Comparison of ENCODE assay signal across 8 mouse cellular contexts in the genomic region with DNA sequence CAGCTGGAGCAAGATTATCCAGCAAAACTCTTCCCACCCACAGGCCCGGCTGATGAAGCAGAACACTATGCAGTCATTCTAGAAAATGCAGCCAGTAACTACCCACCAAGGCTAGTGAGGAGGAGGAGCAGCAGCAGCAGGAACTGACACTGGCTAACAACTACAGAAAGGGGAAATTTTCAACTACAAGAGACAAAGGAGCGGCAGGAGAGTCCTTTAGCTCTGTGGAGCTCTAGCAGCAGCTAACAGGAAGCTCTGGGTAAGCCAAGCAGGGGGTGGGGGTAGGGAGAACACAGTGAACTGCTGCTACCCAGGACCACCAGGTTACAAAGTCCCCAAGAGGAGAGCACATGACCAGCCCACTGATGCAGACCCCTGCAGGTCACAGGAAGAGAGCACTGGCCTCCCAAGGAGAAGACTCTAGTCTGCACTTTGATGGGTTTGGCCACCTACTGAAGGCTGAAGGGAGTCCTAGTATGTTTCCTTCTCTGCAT. TPM values are rescaled to one million over a fixed set of nuclear protein-coding genes. Genes with fewer than 3 reads are reported as not detected.
DNase-seq lines count a peak whose midpoint lies in the region; ATAC-seq and TF ChIP-seq lines count a peak whose summit lies in the region.

No protein-coding gene starts in this region.

- dilution Hi-C loops in CH12.LX (cut with MboI; ENCODE audit: extremely low pct_ligation_motif_present, extremely low pct_unique_long_range_greater_than_20kb, low sequenced_read_pairs): no loop called here

- no peaks in the 10 kb centered on the region for H3K36me3 ChIP-seq in kidney, embryonic 16.5 days (ENCODE audit: insufficient read depth, low read length)
- peaks cover 0 to 26% of the 10 kb centered on the region in 2 experiments for H3K36me3 ChIP-seq in CH12.LX (replicated peaks in 1 of 2; ENCODE audit: control insufficient read depth in 1 of 2, insufficient read depth in 1 of 2, low read length in 1 of 2)
- H3K36me3 ChIP-seq in embryonic facial prominence, embryonic 10.5 days (replicated peaks): 0 out of 2 replicates have a peak, but pooled peaks cover 3% of the 10 kb centered on the region
- H3K36me3 ChIP-seq in stomach, postnatal 0 days (ENCODE audit: control insufficient read depth, insufficient read depth, low read length): no peaks in the 10 kb centered on the region

- no peak for TF ChIP-seq POLR2A in CH12.LX (IDR thresholded peaks at IDR 0.05; ENCODE audit: low read depth, low read length)

- no peak overlapping the region for H3K4me2 ChIP-seq in kidney, embryonic 16.5 days (replicated peaks; ENCODE audit: low read depth, low read length)
- H3K4me2 ChIP-seq in CH12.LX (ENCODE audit: insufficient read depth, low read depth, poor library complexity, severe bottlenecking): peak overlapping the region; percentile 95; the same call in 1 of the 2 replicates
- H3K4me2 ChIP-seq in stomach, postnatal 0 days (replicated peaks; ENCODE audit: low read depth): no peak overlapping the region

- 14% methylated on average over 2 of the region's 2 CpGs for WGBS in kidney, embryonic 16.5 days
- 12% methylated on average over 2 of the region's 2 CpGs for WGBS in embryonic facial prominence, embryonic 10.5 days
- WGBS in stomach, postnatal 0 days: 23% methylated on average over 2 of the region's 2 CpGs

- TF ChIP-seq RAD21 in CH12.LX (IDR thresholded peaks at IDR 0.05; ENCODE audit: low read depth, low read length): no peak

- TF ChIP-seq CTCF in CH12.LX (conservative IDR thresholded peaks at IDR 0.05 in 1 of 2, IDR thresholded peaks at IDR 0.05 in 1 of 2; ENCODE audit: low read depth in 2 of 2, low read length in 2 of 2): no peak
- TF ChIP-seq CTCF in stomach, postnatal 0 days (IDR thresholded peaks at IDR 0.05; ENCODE audit: low read depth): no peak

- no peaks in the 10 kb centered on the region for H3K27me3 ChIP-seq in kidney, embryonic 16.5 days (ENCODE audit: insufficient read depth, low read length)
- no peaks in the 10 kb centered on the region for H3K27me3 ChIP-seq in CH12.LX (replicated peaks)
- no peaks in the 10 kb centered on the region for H3K27me3 ChIP-seq in embryonic facial prominence, embryonic 10.5 days (replicated peaks; ENCODE audit: low read depth, poor library complexity, severe bottlenecking)
- no peaks in the 10 kb centered on the region for H3K27me3 ChIP-seq in stomach, postnatal 0 days (ENCODE audit: control insufficient read depth, insufficient read depth, low read length)

- H3K4me3 ChIP-seq in kidney, embryonic 16.5 days (ENCODE audit: low read length): no peak overlapping the region
- peak overlapping the region in 1 of 3 experiments; percentile 19 for H3K4me3 ChIP-seq in CH12.LX (replicated peaks in 1 of 3; ENCODE audit: low read depth in 2 of 3, low read length in 2 of 3, poor library complexity in 1 of 3)
- 0 out of 2 replicates have a peak overlapping the region, but pooled peaks have one; percentile 5 for H3K4me3 ChIP-seq in embryonic facial prominence, embryonic 10.5 days
- no peak overlapping the region for H3K4me3 ChIP-seq in stomach, postnatal 0 days (ENCODE audit: low read depth, low read length)

- TF ChIP-seq EP300 in CH12.LX (IDR thresholded peaks at IDR 0.05; ENCODE audit: low read length): no peak
- no peak for TF ChIP-seq EP300 in stomach, postnatal 0 days (optimal IDR thresholded peaks at IDR 0.05)

- intact Hi-C loops in left cerebral cortex, postnatal 36 days (cut with DNase I): loop anchor here (2.0 kb wide), 2 partner anchors 60 to 114 kb away; no protein-coding TSS in a partner anchor

- no peak for DNase-seq in kidney, adult 9 months
- DNase-seq in CH12.LX (ENCODE audit: extremely low read depth): peak; percentile 90
- peak; percentile 22 for DNase-seq in embryonic facial prominence, embryonic 10.5 days (ENCODE audit: low spot score)
- DNase-seq in left cerebral cortex, postnatal 36 days (ENCODE audit: low spot score in 2 of 2): peak; percentile 41 to 43
- DNase-seq in stomach, postnatal 0 days (ENCODE audit: low spot score): no peak
- no peak for DNase-seq in ovary, adult 18-20 months (ENCODE audit: low spot score)
- DNase-seq in testis, postnatal 14 days (ENCODE audit: low spot score): no peak

- H3K9ac ChIP-seq in kidney, embryonic 16.5 days (replicated peaks; ENCODE audit: low read length): no peak overlapping the region; the same call in 1 of the 2 replicates
- no peak overlapping the region for H3K9ac ChIP-seq in CH12.LX (ENCODE audit: insufficient read depth, low read depth)
- peak overlapping the region; percentile 23; the same call in 1 of the 2 replicates for H3K9ac ChIP-seq in stomach, postnatal 0 days (ENCODE audit: low read length)

- peak overlapping the region; percentile 45 for H3K27ac ChIP-seq in kidney, embryonic 16.5 days (ENCODE audit: low read length)
- H3K27ac ChIP-seq in CH12.LX (ENCODE audit: insufficient read depth, low read depth): 0 out of 2 replicates have a peak overlapping the region, but pooled peaks have one; percentile 21
- peak overlapping the region; percentile 74 for H3K27ac ChIP-seq in embryonic facial prominence, embryonic 10.5 days (replicated peaks)
- peak overlapping the region; percentile 40 for H3K27ac ChIP-seq in stomach, postnatal 0 days (replicated peaks)

- in situ Hi-C loops in CH12.LX (cut with MboI; ENCODE audit: low pct_ligation_motif_present, low pct_unique_long_range_greater_than_20kb, low sequenced_read_pairs): no loop called here

- peaks cover 60% of the 10 kb centered on the region for H3K79me2 ChIP-seq in CH12.LX (replicated peaks; ENCODE audit: control insufficient read depth, extremely low read depth, insufficient read depth, poor library complexity, severe bottlenecking)

- H3K4me1 ChIP-seq in kidney, embryonic 16.5 days (ENCODE audit: insufficient read depth, low read length): peaks cover 40% of the 10 kb centered on the region
- H3K4me1 ChIP-seq in CH12.LX (ENCODE audit: control insufficient read depth in 1 of 2, insufficient read depth in 2 of 2): peaks cover 35 to 85% of the 10 kb centered on the region in 2 experiments
- peaks cover 26% of the 10 kb centered on the region for H3K4me1 ChIP-seq in embryonic facial prominence, embryonic 10.5 days
- peaks cover 10% of the 10 kb centered on the region for H3K4me1 ChIP-seq in stomach, postnatal 0 days (replicated peaks; ENCODE audit: control insufficient read depth, insufficient read depth)

- peak; percentile 25; the same call in 1 of the 2 replicates for ATAC-seq in kidney, embryonic 16.5 days (ENCODE audit: low FRiP score, low TSS enrichment)
- 0 out of 2 replicates have a peak, but pooled peaks have one; percentile 15 for ATAC-seq in stomach, postnatal 0 days (ENCODE audit: low FRiP score, low TSS enrichment)

- no peaks in the 10 kb centered on the region for H3K9me3 ChIP-seq in kidney, embryonic 16.5 days (ENCODE audit: low read length)
- H3K9me3 ChIP-seq in CH12.LX (replicated peaks; ENCODE audit: low read length): no peaks in the 10 kb centered on the region
- H3K9me3 ChIP-seq in embryonic facial prominence, embryonic 10.5 days: no peaks in the 10 kb centered on the region
- H3K9me3 ChIP-seq in stomach, postnatal 0 days (ENCODE audit: control insufficient read depth, low read length): no peaks in the 10 kb centered on the region

TF ChIP-seq in CH12.LX, 34 proteins besides CTCF, POLR2A, EP300 and RAD21:
- TF ChIP-seq ELF1 (IDR thresholded peaks at IDR 0.05; ENCODE audit: low read depth, low read length) (peak; percentile 54), MAX (IDR thresholded peaks at IDR 0.05; ENCODE audit: low read length) (no peak), BHLHE40 (IDR thresholded peaks at IDR 0.05; ENCODE audit: low read depth, low read length) (peak; percentile 36; the same call in 1 of the 2 replicates), MEF2A (IDR thresholded peaks at IDR 0.05; ENCODE audit: borderline replicate concordance, low read depth, low read length) (no peak), IRF4 (IDR thresholded peaks at IDR 0.05; ENCODE audit: low read depth, low read length) (peak; percentile 24; the same call in 1 of the 2 replicates), SIN3A (IDR thresholded peaks at IDR 0.05; ENCODE audit: low read length) (0 out of 2 replicates have a peak, but pooled peaks have one; percentile 8), CHD2 (IDR thresholded peaks at IDR 0.05; ENCODE audit: low read length) (peak; percentile 46; the same call in 1 of the 2 replicates), ETS1 (conservative IDR thresholded peaks at IDR 0.05; ENCODE audit: low read depth, low read length) (peak; percentile 23; the same call in 1 of the 2 replicates)

RNA-seq across cellular contexts. Expression of a gene that starts 21.1 kb away (rescaled TPM):
- 0.40 and 0.49 TPM in 2 replicates for polyA plus RNA-seq in kidney, embryonic 16.5 days (2015; fragmentation: Nextera tagmentation; extraction: Ambion mirVana)
- total RNA-seq in CH12.LX (2012; rRNA removed) (0.42 and 0.46 TPM in 2 replicates), CH12.LX (2014; rRNA removed) (not detected in 2 replicates)
- not detected in 2 replicates for polyA plus RNA-seq in CH12.LX (2012; ENCODE audit: insufficient read length, low read depth)
- polyA plus RNA-seq in embryonic facial prominence, embryonic 10.5 days (2016; fragmentation: Nextera tagmentation; extraction: Ambion mirVana): 0.20 and 0.57 TPM in 2 replicates
- under 1 TPM in 1 of 2 experiments, not detected in 1; 0.25 TPM for total RNA-seq in left cerebral cortex, postnatal 36 days (2021)
- 0.27 and 0.33 TPM in 2 replicates for polyA plus RNA-seq in stomach, postnatal 0 days (2015; fragmentation: Nextera tagmentation; extraction: Ambion mirVana)

RNA-seq across cellular contexts. Expression of a gene that starts 21.5 kb away (rescaled TPM):
- polyA plus RNA-seq in kidney, embryonic 16.5 days (2015; fragmentation: Nextera tagmentation; extraction: Ambion mirVana): 39.2 and 40.6 TPM in 2 replicates
- 35.6 and 41.2 TPM in 2 replicates for total RNA-seq in CH12.LX (2012; rRNA removed)
- 30.1 and 30.7 TPM in 2 replicates for total RNA-seq in CH12.LX (2014; rRNA removed)
- 78.0 and 82.2 TPM in 2 replicates for polyA plus RNA-seq in CH12.LX (2012; ENCODE audit: insufficient read length, low read depth)
- polyA plus RNA-seq in embryonic facial prominence, embryonic 10.5 days (2016; fragmentation: Nextera tagmentation; extraction: Ambion mirVana): 51.9 and 55.6 TPM in 2 replicates
- 100 to 1,000 TPM; 120 to 133 TPM for total RNA-seq in left cerebral cortex, postnatal 36 days (2021)
- 22.1 and 23.3 TPM in 2 replicates for polyA plus RNA-seq in stomach, postnatal 0 days (2015; fragmentation: Nextera tagmentation; extraction: Ambion mirVana)

RNA-seq across cellular contexts. Expression of a gene that starts 51.2 kb away (rescaled TPM):
- polyA plus RNA-seq in kidney, embryonic 16.5 days (2015; fragmentation: Nextera tagmentation; extraction: Ambion mirVana): 0.12 and 0.17 TPM in 2 replicates
- total RNA-seq in CH12.LX (2012; rRNA removed) (not detected in 2 replicates), CH12.LX (2014; rRNA removed) (0.05 TPM in 1 of 2 replicates, not detected in the other)
- 0.05 and 0.09 TPM in 2 replicates for polyA plus RNA-seq in CH12.LX (2012; ENCODE audit: insufficient read length, low read depth)
- polyA plus RNA-seq in embryonic facial prominence, embryonic 10.5 days (2016; fragmentation: Nextera tagmentation; extraction: Ambion mirVana): 0.04 TPM in 1 of 2 replicates, not detected in the other
- 1 to 10 TPM in 1 of 2 experiments, under 1 TPM in 1; 0.72 to 1.2 TPM for total RNA-seq in left cerebral cortex, postnatal 36 days (2021)
- 1.5 TPM in 2 replicates for polyA plus RNA-seq in stomach, postnatal 0 days (2015; fragmentation: Nextera tagmentation; extraction: Ambion mirVana)

Comparison
In these comparisons a context has a peak if more than half of its experiments do, and no peak if none do; other contexts are left out.
1. H3K27ac ChIP-seq: peak in every context shown above with its lines; median percentile 74 in embryonic facial prominence, embryonic 10.5 days; 45 in kidney, embryonic 16.5 days; 40 in stomach, postnatal 0 days; 21 in CH12.LX.
2. DNase-seq: peak in CH12.LX (single experiment), embryonic facial prominence, embryonic 10.5 days (single experiment) and left cerebral cortex, postnatal 36 days (2 of 2); none in kidney, adult 9 months (single experiment), stomach, postnatal 0 days (single experiment), ovary, adult 18-20 months (single experiment) and testis, postnatal 14 days (single experiment).